Mouse (Mus musculus): ENCODE measurements around the gene Olfr812.

- no peak for TF ChIP-seq ZC3H11A (IDR thresholded peaks at IDR 0.05; ENCODE audit: borderline replicate concordance, low read depth, low read length)
- TF ChIP-seq HCFC1 (IDR thresholded peaks at IDR 0.05; ENCODE audit: borderline replicate concordance, insufficient read depth, low read length): no peak
- no peak for TF ChIP-seq CHD2 (IDR thresholded peaks at IDR 0.05; ENCODE audit: low read depth, low read length)
- TF ChIP-seq MAFK (IDR thresholded peaks at IDR 0.05; ENCODE audit: insufficient read depth, low read depth, low read length): no peak
These were observed 1.4 kb upstream of the Olfr812 start for GRCm38 (mm10) chr10:129847343-129847742.

Data from ES-E14 (cell line).